16 mouse cellular contexts compared by ENCODE assay signal in the genomic region with DNA sequence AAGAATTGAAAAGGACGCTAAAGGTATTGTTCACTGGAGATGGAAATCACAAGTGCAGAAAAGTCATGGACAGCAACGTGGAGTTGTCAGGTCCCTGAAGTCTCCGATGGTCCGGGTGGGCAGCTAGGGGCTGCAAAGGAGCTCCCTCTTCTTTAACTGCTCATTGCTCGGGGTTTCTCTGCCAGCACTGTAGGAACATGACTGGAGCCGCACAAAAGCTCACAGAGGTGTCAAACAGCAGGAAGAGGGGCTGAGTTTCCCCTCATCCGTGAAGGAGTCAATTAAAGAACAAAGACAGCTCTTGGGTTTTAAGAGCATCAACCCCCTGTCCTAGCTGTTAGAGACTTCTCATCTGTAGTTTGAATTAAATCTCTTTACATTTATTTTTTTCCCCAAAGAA. TPM values are rescaled to one million over a fixed set of nuclear protein-coding genes. Genes with fewer than 3 reads are reported as not detected.
A peak's percentile ranks its signal among the peaks of the same experiment; 100 is the strongest.
DNase-seq lines count a peak whose midpoint lies in the region; ATAC-seq and TF ChIP-seq lines count a peak whose summit lies in the region.
"Had no signal": no experiment of that assay in that cellular context is flagged by ENCODE, and none has a peak within 500 bp of the region (broad histone marks: within the 10 kb centered on the region; RNA-seq: fewer than 3 reads in every experiment).

No protein-coding gene starts in this region.

- H3K27me3 ChIP-seq in forebrain, embryonic 12.5 days, result no peaks in the 10 kb centered on the region
- no peaks in the 10 kb centered on the region for H3K27me3 ChIP-seq in forebrain, embryonic 13.5 days
- no peaks in the 10 kb centered on the region for H3K27me3 ChIP-seq in embryonic facial prominence, embryonic 11.5 days (ENCODE audit: control insufficient read depth, insufficient read depth, low read length)
- peaks cover 61% of the 10 kb centered on the region for H3K27me3 ChIP-seq in midbrain, embryonic 10.5 days (ENCODE audit: low read depth, poor library complexity, severe bottlenecking)
- H3K27me3 ChIP-seq in neural tube, embryonic 15.5 days (replicated peaks), result no peaks in the 10 kb centered on the region
- H3K27me3 ChIP-seq: embryonic facial prominence, embryonic 13.5 days; heart, embryonic 13.5 days; liver, embryonic 12.5 days had no signal

- TF ChIP-seq POLR2A in lung, adult 2 months (IDR thresholded peaks at IDR 0.05; ENCODE audit: borderline replicate concordance, extremely low read depth, low read depth, low read length), result no peak

- no peak for TF ChIP-seq CTCF in lung, adult 2 months (IDR thresholded peaks at IDR 0.05; ENCODE audit: insufficient read depth, low read length)

- ATAC-seq in forebrain, embryonic 12.5 days (ENCODE audit: low FRiP score), result no peak
- no peak for ATAC-seq in forebrain, embryonic 13.5 days
- no peak for ATAC-seq in embryonic facial prominence, embryonic 11.5 days (replicated peaks; ENCODE audit: insufficient number of reproducible peaks, low FRiP score, low TSS enrichment, low read depth)
- no peak for ATAC-seq in neural tube, embryonic 15.5 days (ENCODE audit: low FRiP score)
- no peak for ATAC-seq in activated CD4-positive, CD25-positive, alpha-beta regulatory T cell, adult 4 months
- ATAC-seq: liver, embryonic 12.5 days; lung, postnatal 0 days; Patski had no signal

- 4% methylated on average over 7 of the region's 7 CpGs for WGBS in forebrain, embryonic 12.5 days
- 2% methylated on average over 7 of the region's 7 CpGs for WGBS in forebrain, embryonic 13.5 days
- WGBS in embryonic facial prominence, embryonic 11.5 days, result 6% methylated on average over 7 of the region's 7 CpGs
- 6% methylated on average over 7 of the region's 7 CpGs for WGBS in midbrain, embryonic 10.5 days
- 3% methylated on average over 7 of the region's 7 CpGs for WGBS in neural tube, embryonic 15.5 days
- 19% methylated on average over 7 of the region's 7 CpGs for WGBS in lung, adult 2 months

- H3K9me3 ChIP-seq in forebrain, embryonic 12.5 days, result no peaks in the 10 kb centered on the region
- H3K9me3 ChIP-seq in forebrain, embryonic 13.5 days (replicated peaks), result no peaks in the 10 kb centered on the region
- no peaks in the 10 kb centered on the region for H3K9me3 ChIP-seq in embryonic facial prominence, embryonic 11.5 days (replicated peaks; ENCODE audit: control insufficient read depth, low read length)
- H3K9me3 ChIP-seq in midbrain, embryonic 10.5 days (replicated peaks), result no peaks in the 10 kb centered on the region
- no peaks in the 10 kb centered on the region for H3K9me3 ChIP-seq in neural tube, embryonic 15.5 days (replicated peaks)
- H3K9me3 ChIP-seq: embryonic facial prominence, embryonic 13.5 days; heart, embryonic 13.5 days; liver, embryonic 12.5 days had no signal

- no peak overlapping the region for H3K27ac ChIP-seq in forebrain, embryonic 12.5 days
- no peak overlapping the region for H3K27ac ChIP-seq in forebrain, embryonic 13.5 days
- no peak overlapping the region for H3K27ac ChIP-seq in embryonic facial prominence, embryonic 11.5 days (replicated peaks; ENCODE audit: low read depth, low read length)
- H3K27ac ChIP-seq in midbrain, embryonic 10.5 days (replicated peaks), result no peak overlapping the region
- H3K27ac ChIP-seq in neural tube, embryonic 15.5 days (replicated peaks), result no peak overlapping the region
- H3K27ac ChIP-seq: embryonic facial prominence, embryonic 13.5 days; heart, embryonic 13.5 days; liver, embryonic 12.5 days had no signal

- H3K36me3 ChIP-seq in forebrain, embryonic 12.5 days (replicated peaks), result no peaks in the 10 kb centered on the region
- no peaks in the 10 kb centered on the region for H3K36me3 ChIP-seq in forebrain, embryonic 13.5 days (ENCODE audit: poor library complexity, severe bottlenecking)
- no peaks in the 10 kb centered on the region for H3K36me3 ChIP-seq in embryonic facial prominence, embryonic 11.5 days (replicated peaks; ENCODE audit: control insufficient read depth, insufficient read depth, low read depth, low read length)
- no peaks in the 10 kb centered on the region for H3K36me3 ChIP-seq in midbrain, embryonic 10.5 days
- no peaks in the 10 kb centered on the region for H3K36me3 ChIP-seq in neural tube, embryonic 15.5 days
- H3K36me3 ChIP-seq: embryonic facial prominence, embryonic 13.5 days; heart, embryonic 13.5 days; liver, embryonic 12.5 days had no signal

- peak; percentile 3 for DNase-seq in embryonic facial prominence, embryonic 11.5 days (ENCODE audit: low spot score)
- DNase-seq in midbrain, embryonic 10.5 days (ENCODE audit: low spot score), result peak; percentile 40
- DNase-seq in lung, postnatal 14 days, result no peak
- DNase-seq in lung, adult 2 months, result no peak
- DNase-seq: cerebellum, adult 8-10 months had no signal

- H3K4me3 ChIP-seq in forebrain, embryonic 12.5 days (replicated peaks), result no peak overlapping the region
- H3K4me3 ChIP-seq in forebrain, embryonic 13.5 days, result no peak overlapping the region
- no peak overlapping the region for H3K4me3 ChIP-seq in embryonic facial prominence, embryonic 11.5 days (ENCODE audit: low read depth, low read length)
- peak overlapping the region; percentile 18; the same call in 1 of the 2 replicates for H3K4me3 ChIP-seq in midbrain, embryonic 10.5 days
- H3K4me3 ChIP-seq in neural tube, embryonic 15.5 days (replicated peaks), result no peak overlapping the region
- no peak overlapping the region for H3K4me3 ChIP-seq in lung, adult 2 months (replicated peaks; ENCODE audit: extremely low read depth, low read depth, low read length)
- H3K4me3 ChIP-seq: embryonic facial prominence, embryonic 13.5 days; heart, embryonic 13.5 days; liver, embryonic 12.5 days had no signal

- H3K4me1 ChIP-seq in forebrain, embryonic 12.5 days, result peaks cover 5% of the 10 kb centered on the region
- no peaks in the 10 kb centered on the region for H3K4me1 ChIP-seq in forebrain, embryonic 13.5 days
- no peaks in the 10 kb centered on the region for H3K4me1 ChIP-seq in embryonic facial prominence, embryonic 11.5 days (ENCODE audit: control insufficient read depth, insufficient read depth, low read length)
- H3K4me1 ChIP-seq in midbrain, embryonic 10.5 days, result peaks cover 11% of the 10 kb centered on the region
- peaks cover 3% of the 10 kb centered on the region; the same call in 1 of the 2 replicates for H3K4me1 ChIP-seq in neural tube, embryonic 15.5 days
- H3K4me1 ChIP-seq in lung, adult 2 months (ENCODE audit: control insufficient read depth, insufficient read depth, low read length), result no peaks in the 10 kb centered on the region
- H3K4me1 ChIP-seq: embryonic facial prominence, embryonic 13.5 days; heart, embryonic 13.5 days; liver, embryonic 12.5 days had no signal

- 0 out of 2 replicates have a peak overlapping the region, but pooled peaks have one; percentile 21 for H3K4me2 ChIP-seq in forebrain, embryonic 12.5 days
- no peak overlapping the region; the same call in 1 of the 2 replicates for H3K4me2 ChIP-seq in forebrain, embryonic 13.5 days
- no peak overlapping the region for H3K4me2 ChIP-seq in embryonic facial prominence, embryonic 11.5 days (ENCODE audit: low read depth, low read length)
- H3K4me2 ChIP-seq in neural tube, embryonic 15.5 days, result peak overlapping the region; percentile 31
- H3K4me2 ChIP-seq: embryonic facial prominence, embryonic 13.5 days; heart, embryonic 13.5 days; liver, embryonic 12.5 days had no signal

- no peak overlapping the region for H3K9ac ChIP-seq in forebrain, embryonic 12.5 days
- H3K9ac ChIP-seq in forebrain, embryonic 13.5 days, result no peak overlapping the region
- H3K9ac ChIP-seq in embryonic facial prominence, embryonic 11.5 days (replicated peaks; ENCODE audit: low read length), result no peak overlapping the region
- H3K9ac ChIP-seq in neural tube, embryonic 15.5 days (replicated peaks), result no peak overlapping the region
- H3K9ac ChIP-seq: embryonic facial prominence, embryonic 13.5 days; heart, embryonic 13.5 days; liver, embryonic 12.5 days had no signal

RNA-seq across cellular contexts. Expression of a gene that starts 44.5 kb away (rescaled TPM):
- polyA plus RNA-seq in forebrain, embryonic 12.5 days (2016; fragmentation: Nextera tagmentation; extraction: Ambion mirVana), result 0.09 TPM in 1 of 2 replicates, not detected in the other
- not detected in 2 replicates for polyA plus RNA-seq in forebrain, embryonic 13.5 days (2015; fragmentation: Nextera tagmentation; extraction: Ambion mirVana)
- polyA plus RNA-seq in embryonic facial prominence, embryonic 11.5 days (2014; fragmentation: Nextera tagmentation; extraction: Ambion mirVana), result 0.74 and 1.2 TPM in 2 replicates
- 0.88 and 4.7 TPM in 2 replicates for polyA plus RNA-seq in midbrain, embryonic 10.5 days (2016; fragmentation: Nextera tagmentation; extraction: Ambion mirVana)
- 0.52 and 0.57 TPM in 2 replicates for polyA plus RNA-seq in neural tube, embryonic 15.5 days (2015; fragmentation: Nextera tagmentation; extraction: Ambion mirVana)
- polyA plus RNA-seq in activated CD4-positive, CD25-positive, alpha-beta regulatory T cell, adult 4 months (2017; shearing (Covaris generic)), result not detected
- polyA plus RNA-seq in lung, adult 2 months (2012; rRNA removed), result 0.42 TPM in 1 of 2 replicates, not detected in the other
- polyA plus RNA-seq: heart, embryonic 13.5 days; kidney, embryonic 14.5 days; liver, embryonic 12.5 days; lung, postnatal 0 days; Patski; thymus, postnatal 0 days had no signal

Comparison
In these comparisons a context has a peak if more than half of its experiments do, and no peak if none do; other contexts are left out.
1. H3K4me2 ChIP-seq: peak in forebrain, embryonic 12.5 days (single experiment) and neural tube, embryonic 15.5 days (single experiment); none in forebrain, embryonic 13.5 days (single experiment) and embryonic facial prominence, embryonic 11.5 days (single experiment).
2. DNase-seq: peak in embryonic facial prominence, embryonic 11.5 days (single experiment) and midbrain, embryonic 10.5 days (single experiment); none in lung, postnatal 14 days (single experiment) and lung, adult 2 months (single experiment).